Mouse (Mus musculus): ENCODE data around the gene Tob2.

Gene Tob2

GRCm38 (mm10) chr15:81858517-81859329 lies at the start of gene Tob2:
TSS of gene Tob2 (minus strand) at chr15:81858796.
- in situ Hi-C loops (cut with MboI, MseI), result loop anchor here (10.0 kb wide), 1 partner anchor 1604 kb away; the partner anchor contains the start of gene Atf4

- in situ Hi-C loops (cut with MboI, MseI), result loop anchor here (5.0 kb wide), 1 partner anchor 76 kb away; no protein-coding TSS in a partner anchor
Observed at GRCm38 (mm10) chr15:81907953-81908352, 49.4 kb upstream of the Tob2 start.

- in situ Hi-C loops (cut with MboI, MseI), result loop anchor here (5.0 kb wide), 1 partner anchor 73 kb away; no protein-coding TSS in a partner anchor
Observed at GRCm38 (mm10) chr15:81904939-81905338, 46.3 kb upstream of the Tob2 start.

- in situ Hi-C loops (cut with MboI, MseI), result no loop called here
Observed at GRCm38 (mm10) chr15:81898751-81899150, 40.2 kb upstream of the Tob2 start.

- in situ Hi-C loops (cut with MboI, MseI), result no loop called here
Observed at GRCm38 (mm10) chr15:81897607-81898285, 39.1 kb upstream of the Tob2 start.

- in situ Hi-C loops (cut with MboI, MseI), result no loop called here
Observed at GRCm38 (mm10) chr15:81896407-81896806, 37.8 kb upstream of the Tob2 start.

GRCm38 (mm10) chr15:81894002-81894401 lies 35.4 kb upstream of the Tob2 start:
- in situ Hi-C loops (cut with MboI, MseI), result no loop called here

- in situ Hi-C loops (cut with MboI, MseI), result no loop called here
Observed at GRCm38 (mm10) chr15:81891822-81892580, 33.4 kb upstream of the Tob2 start.

GRCm38 (mm10) chr15:81891140-81891802 lies 32.7 kb upstream of the Tob2 start:
- in situ Hi-C loops (cut with MboI, MseI), result no loop called here

GRCm38 (mm10) chr15:81889175-81889574 lies 30.6 kb upstream of the Tob2 start:
- in situ Hi-C loops (cut with MboI, MseI), result no loop called here

GRCm38 (mm10) chr15:81886795-81887550 lies 28.4 kb upstream of the Tob2 start:
- in situ Hi-C loops (cut with MboI, MseI), result no loop called here

GRCm38 (mm10) chr15:81885418-81885934 lies 26.9 kb upstream of the Tob2 start:
- in situ Hi-C loops (cut with MboI, MseI), result no loop called here

GRCm38 (mm10) chr15:81882348-81882747 lies 23.8 kb upstream of the Tob2 start:
- in situ Hi-C loops (cut with MboI, MseI), result no loop called here

- in situ Hi-C loops (cut with MboI, MseI), result no loop called here
Observed at GRCm38 (mm10) chr15:81879531-81880401, 21.2 kb upstream of the Tob2 start.

GRCm38 (mm10) chr15:81872262-81873136 lies 13.9 kb upstream of the Tob2 start, which contains the start of gene Aco2:
TSS of gene Aco2 (plus strand) at chr15:81872309.
- in situ Hi-C loops (cut with MboI, MseI), result no loop called here

- in situ Hi-C loops (cut with MboI, MseI), result no loop called here
Observed at GRCm38 (mm10) chr15:81871604-81872261, 13.1 kb upstream of the Tob2 start, which contains the start of gene Phf5a. TSS of gene Phf5a (minus strand) at chr15:81871911.

GRCm38 (mm10) chr15:81869985-81870384 lies 11.4 kb upstream of the Tob2 start:
- in situ Hi-C loops (cut with MboI, MseI), result no loop called here

- in situ Hi-C loops (cut with MboI, MseI), result no loop called here
Observed at GRCm38 (mm10) chr15:81864238-81864637, 5.6 kb upstream of the Tob2 start.

Measured in T-helper 2 cell (primary cell).